Mouse (Mus musculus): ENCODE data around the gene Kif11. TPM values are rescaled to one million over a fixed set of nuclear protein-coding genes. Genes with fewer than 3 reads are reported as not detected.

Gene Kif11
- 18.5 and 22.4 TPM in 2 replicates for polyA plus RNA-seq (2015; fragmentation: Nextera tagmentation; extraction: Ambion mirVana)

DNA sequence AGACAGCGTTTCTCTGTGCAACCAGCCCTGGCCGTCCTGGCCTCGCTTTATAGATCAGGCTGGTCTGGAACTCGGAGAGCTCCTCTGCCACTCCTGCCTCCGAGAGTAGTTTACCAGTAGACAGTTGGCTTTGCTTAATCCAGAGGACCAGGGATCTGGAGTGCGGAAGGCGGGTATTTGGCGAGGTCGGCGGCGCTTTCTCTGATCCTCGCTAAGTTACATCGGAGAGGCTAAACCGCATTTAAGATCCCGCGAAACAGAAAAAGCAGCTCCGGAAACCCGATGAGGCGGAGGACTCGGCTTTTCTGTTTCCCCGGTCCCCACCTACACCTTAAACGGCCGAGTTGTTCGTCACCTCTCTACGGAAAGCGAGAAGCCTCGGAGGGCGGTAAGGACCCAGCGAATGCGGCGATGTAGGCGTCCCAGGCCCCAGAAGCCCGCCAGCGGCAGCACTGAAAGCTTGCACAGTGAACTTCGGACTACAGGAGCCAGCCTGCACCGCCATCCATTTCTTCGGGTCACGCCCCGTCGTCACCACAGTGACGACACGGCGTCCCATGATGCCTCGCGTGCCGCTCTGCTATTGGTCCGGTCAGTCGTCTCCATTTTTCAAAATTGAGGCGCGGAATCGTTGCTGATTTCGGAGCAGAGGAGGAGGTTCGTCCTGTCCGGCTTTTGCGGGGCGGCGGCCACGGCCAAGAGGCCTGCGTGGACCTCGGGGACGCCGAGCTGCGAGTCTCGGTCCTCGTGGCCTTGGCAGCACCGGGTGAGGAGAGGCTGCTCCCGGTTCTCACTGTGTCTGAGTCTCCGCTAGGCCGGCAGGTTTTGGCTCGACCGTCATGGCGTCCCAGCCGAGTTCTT is at the start of gene Kif11:
Kif11 (plus strand) TSS at position 649 of the 861 bp plus-strand sequence.
- Histone ChIP-seq H3K9me3 (replicated peaks; ENCODE audit: low read length) (no peaks in the 10 kb centered on the region), H3K9ac (ENCODE audit: low read depth, low read length) (peak within 1 kb of the TSS; percentile 64), H3K4me1 (replicated peaks; ENCODE audit: insufficient read depth, low read length) (0 out of 2 replicates have a peak, but pooled peaks cover 5% of the 10 kb centered on the region), H3K36me3 (ENCODE audit: insufficient read depth, low read length) (no peaks in the 10 kb centered on the region), H3K27ac (peak within 1 kb of the TSS; percentile 87), H3K4me3 (replicated peaks; ENCODE audit: low read depth, low read length) (peak within 1 kb of the TSS; percentile 88), H3K4me2 (ENCODE audit: low read length) (peak within 1 kb of the TSS; percentile 71), H3K27me3 (ENCODE audit: insufficient read depth, low read length) (no peaks in the 10 kb centered on the region)
- ATAC-seq (replicated peaks; ENCODE audit: low FRiP score, low read depth) (peak; percentile 100), DNase-seq (ENCODE audit: low spot score) (peak; percentile 98)
- under 1% methylated on average over 72 of the region's 73 CpGs for WGBS
- TF ChIP-seq CTCF (IDR thresholded peaks at IDR 0.05; ENCODE audit: low read depth): no peak

DNA sequence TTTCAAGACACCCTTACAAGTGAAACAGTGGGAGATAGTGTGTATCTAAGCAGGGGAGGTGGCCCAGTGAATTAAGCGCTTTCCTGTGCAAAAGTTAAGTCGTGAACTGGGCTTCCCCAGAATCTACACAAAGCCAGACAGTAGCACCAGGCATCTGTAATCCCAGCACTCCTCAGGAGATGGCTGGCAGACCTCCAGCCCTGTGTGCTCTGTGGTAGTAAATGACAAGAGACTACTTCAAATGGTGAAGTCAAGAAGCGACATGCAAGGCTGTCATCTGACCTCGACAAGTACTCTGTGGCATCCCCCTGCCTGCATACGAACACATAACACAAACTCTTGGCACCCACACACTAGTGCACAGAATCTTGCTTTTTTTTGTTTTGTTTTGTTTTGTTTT is 49.0 kb upstream of the Kif11 start:
- no peak for DNase-seq (ENCODE audit: low spot score)
- no peaks in the 10 kb centered on the region for H3K9me3 ChIP-seq (replicated peaks; ENCODE audit: low read length)
- H3K4me3 ChIP-seq (replicated peaks; ENCODE audit: low read depth, low read length): no peak overlapping the region
- no peak for TF ChIP-seq CTCF (IDR thresholded peaks at IDR 0.05; ENCODE audit: low read depth)
- WGBS: 86% methylated on average over 5 of the region's 5 CpGs
- no peaks in the 10 kb centered on the region for H3K4me1 ChIP-seq (replicated peaks; ENCODE audit: insufficient read depth, low read length)
- ATAC-seq (replicated peaks; ENCODE audit: low FRiP score, low read depth): no peak
- H3K27ac ChIP-seq: no peak overlapping the region
- H3K4me2 ChIP-seq (ENCODE audit: low read length): no peak overlapping the region
- 0 out of 2 replicates have a peak, but pooled peaks cover 9% of the 10 kb centered on the region for H3K36me3 ChIP-seq (ENCODE audit: insufficient read depth, low read length)
- no peak overlapping the region for H3K9ac ChIP-seq (ENCODE audit: low read depth, low read length)
- no peaks in the 10 kb centered on the region for H3K27me3 ChIP-seq (ENCODE audit: insufficient read depth, low read length)

DNA sequence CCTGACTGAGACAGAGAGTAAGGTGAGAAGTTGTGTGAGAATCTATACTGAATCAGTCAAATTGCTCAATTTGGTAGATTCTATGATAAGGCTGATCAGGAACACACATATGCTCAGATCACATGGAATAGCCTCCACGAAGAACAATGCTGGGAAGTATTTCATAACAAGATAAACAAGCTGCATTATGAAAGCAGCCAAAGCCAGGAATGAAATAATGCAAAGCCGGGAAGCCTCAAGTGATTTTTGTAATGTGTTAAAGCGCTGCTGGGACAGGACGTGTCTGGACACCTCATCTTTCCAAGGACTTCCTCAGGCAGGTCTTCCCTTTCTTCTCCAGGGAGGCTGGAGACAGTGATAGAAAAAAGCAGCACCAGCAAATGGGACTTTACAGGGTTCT is 43.5 kb upstream of the Kif11 start:
- Histone ChIP-seq H3K27me3 (ENCODE audit: insufficient read depth, low read length) (no peaks in the 10 kb centered on the region), H3K9ac (ENCODE audit: low read depth, low read length) (no peak overlapping the region), H3K9me3 (replicated peaks; ENCODE audit: low read length) (no peaks in the 10 kb centered on the region), H3K36me3 (ENCODE audit: insufficient read depth, low read length) (0 out of 2 replicates have a peak, but pooled peaks cover 9% of the 10 kb centered on the region), H3K4me1 (replicated peaks; ENCODE audit: insufficient read depth, low read length) (no peaks in the 10 kb centered on the region), H3K4me2 (ENCODE audit: low read length) (no peak overlapping the region), H3K4me3 (replicated peaks; ENCODE audit: low read depth, low read length) (no peak overlapping the region), H3K27ac (no peak overlapping the region)
- DNase-seq (ENCODE audit: low spot score) (no peak), ATAC-seq (replicated peaks; ENCODE audit: low FRiP score, low read depth) (no peak)
- 82% methylated on average over 4 of the region's 4 CpGs for WGBS
- no peak for TF ChIP-seq CTCF (IDR thresholded peaks at IDR 0.05; ENCODE audit: low read depth)

DNA sequence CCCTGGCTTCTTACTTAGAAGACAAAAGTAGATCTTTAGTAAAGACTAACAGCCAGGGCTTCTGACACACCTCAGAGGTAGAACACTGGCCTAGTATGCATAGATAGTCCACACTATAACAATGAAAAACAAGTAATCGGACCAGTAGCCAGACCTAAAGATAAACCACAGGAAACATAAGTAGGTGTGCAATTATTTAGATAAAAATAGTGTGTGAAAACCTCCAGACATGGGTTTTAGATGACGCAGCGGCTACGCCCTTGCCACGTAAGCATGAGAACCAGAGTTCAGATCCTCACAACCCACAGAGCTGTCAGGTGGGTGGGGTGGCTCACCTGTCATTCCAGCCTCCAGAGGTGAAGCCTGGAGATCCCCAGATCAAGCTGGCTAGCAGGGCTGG is 42.8 kb upstream of the Kif11 start:
- H3K4me1 ChIP-seq (replicated peaks; ENCODE audit: insufficient read depth, low read length): no peaks in the 10 kb centered on the region
- no peak for TF ChIP-seq CTCF (IDR thresholded peaks at IDR 0.05; ENCODE audit: low read depth)
- H3K27ac ChIP-seq: no peak overlapping the region
- DNase-seq (ENCODE audit: low spot score) (no peak), ATAC-seq (replicated peaks; ENCODE audit: low FRiP score, low read depth) (no peak)
- H3K36me3 ChIP-seq (ENCODE audit: insufficient read depth, low read length): 0 out of 2 replicates have a peak, but pooled peaks cover 5% of the 10 kb centered on the region
- no peaks in the 10 kb centered on the region for H3K27me3 ChIP-seq (ENCODE audit: insufficient read depth, low read length)
- H3K9me3 ChIP-seq (replicated peaks; ENCODE audit: low read length): no peaks in the 10 kb centered on the region
- 90% methylated on average over 5 of the region's 5 CpGs for WGBS
- H3K9ac ChIP-seq (ENCODE audit: low read depth, low read length): no peak overlapping the region
- no peak overlapping the region for H3K4me2 ChIP-seq (ENCODE audit: low read length)
- H3K4me3 ChIP-seq (replicated peaks; ENCODE audit: low read depth, low read length): no peak overlapping the region

DNA sequence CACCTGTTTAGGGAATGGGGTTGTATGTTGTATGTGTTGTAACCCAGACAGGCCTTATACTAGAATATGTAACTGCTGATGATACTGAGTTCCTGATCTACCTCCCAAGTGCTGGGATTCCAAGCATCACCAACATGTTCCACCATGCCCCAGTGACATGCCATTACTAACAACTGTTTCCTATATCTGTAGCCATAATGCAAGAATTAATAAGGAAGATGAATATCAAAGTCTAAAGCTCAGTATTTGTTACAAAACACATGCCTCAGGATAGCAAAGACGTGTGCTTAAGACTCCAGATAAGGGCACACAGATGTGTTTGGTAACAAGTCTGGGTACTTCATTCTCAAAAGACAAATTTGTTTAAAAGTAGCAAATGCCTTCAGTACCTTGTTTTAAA is 40.8 kb upstream of the Kif11 start:
- Histone ChIP-seq H3K36me3 (ENCODE audit: insufficient read depth, low read length) (no peaks in the 10 kb centered on the region), H3K9ac (ENCODE audit: low read depth, low read length) (no peak overlapping the region), H3K27ac (no peak overlapping the region), H3K4me2 (ENCODE audit: low read length) (no peak overlapping the region), H3K27me3 (ENCODE audit: insufficient read depth, low read length) (no peaks in the 10 kb centered on the region), H3K9me3 (replicated peaks; ENCODE audit: low read length) (no peaks in the 10 kb centered on the region), H3K4me3 (replicated peaks; ENCODE audit: low read depth, low read length) (no peak overlapping the region), H3K4me1 (replicated peaks; ENCODE audit: insufficient read depth, low read length) (0 out of 2 replicates have a peak, but pooled peaks cover 4% of the 10 kb centered on the region)
- ATAC-seq (replicated peaks; ENCODE audit: low FRiP score, low read depth) (no peak), DNase-seq (ENCODE audit: low spot score) (no peak)
- whole genome bisulfite sequencing: 73% methylated on average over 1 of the region's 1 CpGs
- no peak for TF ChIP-seq CTCF (IDR thresholded peaks at IDR 0.05; ENCODE audit: low read depth)

DNA sequence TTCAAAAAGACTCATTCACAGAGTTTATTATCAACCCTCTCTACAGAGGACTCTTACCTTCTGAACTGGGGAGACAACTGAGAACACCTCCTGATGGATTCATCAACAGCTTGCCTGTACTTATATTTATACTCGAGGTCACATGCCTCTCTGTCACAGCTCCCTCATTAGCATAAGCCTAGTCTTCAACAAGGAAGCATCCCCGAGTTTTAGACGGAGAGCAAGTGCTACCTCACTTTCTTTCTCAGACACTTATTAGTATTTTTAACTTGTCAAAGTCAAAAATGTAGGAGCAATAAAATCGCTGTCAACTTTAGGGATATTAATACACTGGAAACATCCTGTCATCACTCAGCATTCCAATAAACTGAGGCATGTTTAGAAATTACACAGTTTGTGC is 38.5 kb upstream of the Kif11 start, which contains the start of gene Ide:
Ide (minus strand) TSS at position 101 of the 400 bp plus-strand sequence.
- TF ChIP-seq CTCF (IDR thresholded peaks at IDR 0.05; ENCODE audit: low read depth): no peak
- Histone ChIP-seq H3K4me3 (replicated peaks; ENCODE audit: low read depth, low read length) (no peak within 1 kb of the TSS), H3K27ac (no peak within 1 kb of the TSS), H3K9me3 (replicated peaks; ENCODE audit: low read length) (no peaks in the 10 kb centered on the region), H3K4me1 (replicated peaks; ENCODE audit: insufficient read depth, low read length) (0 out of 2 replicates have a peak, but pooled peaks cover 4% of the 10 kb centered on the region), H3K4me2 (ENCODE audit: low read length) (no peak within 1 kb of the TSS), H3K9ac (ENCODE audit: low read depth, low read length) (no peak within 1 kb of the TSS), H3K27me3 (ENCODE audit: insufficient read depth, low read length) (no peaks in the 10 kb centered on the region), H3K36me3 (ENCODE audit: insufficient read depth, low read length) (no peaks in the 10 kb centered on the region)
- DNase-seq (ENCODE audit: low spot score): no peak
- WGBS: 70% methylated on average over 4 of the region's 4 CpGs
- ATAC-seq (replicated peaks; ENCODE audit: low FRiP score, low read depth): no peak

Measured in kidney, postnatal 0 days (tissue).